Mouse (Mus musculus): Measurements from ENCODE around the gene Gns. TPM values are rescaled to one million over a fixed set of nuclear protein-coding genes. Genes with fewer than 3 reads are reported as not detected.
"Not testable (repeated sequence)": the region's sequence is repeated elsewhere in the genome, so short reads cannot be mapped to it uniquely, and the experiment has no call there.

Gns gene
- 12.1 and 12.6 TPM in 2 replicates for total RNA-seq (2015)
- total RNA-seq (2017), result 10.6 and 12.0 TPM in 2 replicates

GRCm38 (mm10) chr10:121364801-121365564 is at the start of gene Gns:
Gene Gns, plus strand, starts transcription at chr10:121365090.
- peak; percentile 45 for ATAC-seq (replicated peaks; ENCODE audit: poor library complexity)

- peak; percentile 61 for ATAC-seq (replicated peaks; ENCODE audit: poor library complexity)
These were observed 49.3 kb upstream of the Gns start for GRCm38 (mm10) chr10:121315321-121316283.

- no peak for ATAC-seq (replicated peaks; ENCODE audit: poor library complexity)
These were observed 48.5 kb upstream of the Gns start for GRCm38 (mm10) chr10:121316361-121316760.

- ATAC-seq (replicated peaks; ENCODE audit: poor library complexity), result no peak
These were observed 46.4 kb upstream of the Gns start for GRCm38 (mm10) chr10:121318397-121318950.

GRCm38 (mm10) chr10:121323493-121323892 is 41.4 kb upstream of the Gns start:
- ATAC-seq (replicated peaks; ENCODE audit: poor library complexity), result no peak

GRCm38 (mm10) chr10:121326167-121326566 is 38.7 kb upstream of the Gns start:
- ATAC-seq (replicated peaks; ENCODE audit: poor library complexity), result no peak

- no peak for ATAC-seq (replicated peaks; ENCODE audit: poor library complexity)
These were observed 35.3 kb upstream of the Gns start for GRCm38 (mm10) chr10:121329586-121329985.

- peak; percentile 83 for ATAC-seq (replicated peaks; ENCODE audit: poor library complexity)
These were observed 34.0 kb upstream of the Gns start for GRCm38 (mm10) chr10:121330940-121331339.

GRCm38 (mm10) chr10:121334576-121334975 is 30.3 kb upstream of the Gns start:
- peak; percentile 97 for ATAC-seq (replicated peaks; ENCODE audit: poor library complexity)

- not testable (repeated sequence) for ATAC-seq (replicated peaks; ENCODE audit: poor library complexity)
These were observed 28.4 kb upstream of the Gns start for GRCm38 (mm10) chr10:121336536-121336935.

- ATAC-seq (replicated peaks; ENCODE audit: poor library complexity), result no peak
These were observed 23.9 kb upstream of the Gns start for GRCm38 (mm10) chr10:121340754-121341593.

GRCm38 (mm10) chr10:121342260-121342659 is 22.6 kb upstream of the Gns start:
- no peak for ATAC-seq (replicated peaks; ENCODE audit: poor library complexity)

- ATAC-seq (replicated peaks; ENCODE audit: poor library complexity), result no peak
These were observed 21.0 kb upstream of the Gns start for GRCm38 (mm10) chr10:121343867-121344266.

GRCm38 (mm10) chr10:121349244-121349643 is 15.6 kb upstream of the Gns start:
- ATAC-seq (replicated peaks; ENCODE audit: poor library complexity), result no peak

- ATAC-seq (replicated peaks; ENCODE audit: poor library complexity), result peak; percentile 45
These were observed 14.4 kb upstream of the Gns start for GRCm38 (mm10) chr10:121350357-121351065.

- ATAC-seq (replicated peaks; ENCODE audit: poor library complexity), result peak; percentile 83
These were observed 13.8 kb upstream of the Gns start, which contains the start of gene Tbc1d30 for GRCm38 (mm10) chr10:121351066-121351581. Gene Tbc1d30, minus strand, starts transcription at chr10:121351278.

- ATAC-seq (replicated peaks; ENCODE audit: poor library complexity), result no peak
These were observed 13.1 kb upstream of the Gns start for GRCm38 (mm10) chr10:121351692-121352290.

- ATAC-seq (replicated peaks; ENCODE audit: poor library complexity), result no peak
These were observed 4.5 kb upstream of the Gns start for GRCm38 (mm10) chr10:121360358-121360757.

GRCm38 (mm10) chr10:121363201-121363600 is 1.7 kb upstream of the Gns start:
- no peak for ATAC-seq (replicated peaks; ENCODE audit: poor library complexity)
